Mouse (Mus musculus): ENCODE results near the gene Wdr3. TPM values are rescaled to one million over a fixed set of nuclear protein-coding genes. Genes with fewer than 3 reads are reported as not detected.

The Wdr3 gene
- polyA plus RNA-seq, 1 experiment from 2014 or later, result 41.0 TPM

DNA sequence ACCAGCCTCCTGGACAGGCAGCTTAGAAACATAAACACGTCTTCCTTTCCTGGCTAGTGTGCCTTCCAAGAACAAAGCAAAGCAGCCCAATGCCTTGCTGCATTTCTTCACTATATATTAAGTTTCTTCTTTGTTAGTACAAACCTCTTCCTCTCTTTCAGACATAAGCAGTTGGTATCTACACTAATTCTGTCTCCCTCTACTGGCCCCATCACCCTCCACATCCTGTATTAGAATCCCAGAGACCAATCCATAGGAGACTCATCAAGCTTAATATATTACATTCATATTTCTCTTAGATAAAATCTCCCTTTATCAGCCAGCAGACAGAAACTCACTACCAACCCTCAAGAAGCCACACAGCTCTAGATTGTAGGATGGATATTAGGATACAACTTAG is 39.8 kb downstream of the Wdr3 start:
- 85% methylated on average over 1 of the region's 1 CpGs for WGBS
- Histone ChIP-seq H3K4me3 (no peak overlapping the region), H3K27ac (no peak overlapping the region), H3K9me3 (no peaks in the 10 kb centered on the region), H3K9ac (no peak overlapping the region), H3K27me3 (replicated peaks) (no peaks in the 10 kb centered on the region), H3K4me2 (replicated peaks) (no peak overlapping the region), H3K36me3 (no peaks in the 10 kb centered on the region), H3K4me1 (no peaks in the 10 kb centered on the region)
- no peak for ATAC-seq (ENCODE audit: low FRiP score, low read depth)

- Histone ChIP-seq H3K27ac (no peak overlapping the region), H3K27me3 (replicated peaks) (no peaks in the 10 kb centered on the region), H3K9me3 (no peaks in the 10 kb centered on the region), H3K36me3 (no peaks in the 10 kb centered on the region), H3K4me2 (replicated peaks) (no peak overlapping the region), H3K4me1 (no peaks in the 10 kb centered on the region), H3K9ac (no peak overlapping the region), H3K4me3 (no peak overlapping the region)
- ATAC-seq (ENCODE audit: low FRiP score, low read depth), result no peak
- WGBS, result 81% methylated on average over 2 of the region's 2 CpGs
These were observed 40.2 kb downstream of the Wdr3 start for GRCm38 (mm10) chr3:100121961-100122360.

- Histone ChIP-seq H3K4me3 (no peak overlapping the region), H3K27me3 (replicated peaks) (no peaks in the 10 kb centered on the region), H3K36me3 (no peaks in the 10 kb centered on the region), H3K9ac (no peak overlapping the region), H3K27ac (no peak overlapping the region), H3K9me3 (no peaks in the 10 kb centered on the region), H3K4me1 (no peaks in the 10 kb centered on the region), H3K4me2 (replicated peaks) (no peak overlapping the region)
- 78% methylated on average over 2 of the region's 2 CpGs for WGBS
- no peak for ATAC-seq (ENCODE audit: low FRiP score, low read depth)
These were observed 43.5 kb downstream of the Wdr3 start for GRCm38 (mm10) chr3:100118681-100119080.

- no peak for ATAC-seq (ENCODE audit: low FRiP score, low read depth)
- H3K36me3 ChIP-seq, result no peaks in the 10 kb centered on the region
- no peak overlapping the region for H3K4me3 ChIP-seq
- no peak overlapping the region for H3K27ac ChIP-seq
- H3K4me1 ChIP-seq, result no peaks in the 10 kb centered on the region
- no peak overlapping the region for H3K9ac ChIP-seq
- H3K9me3 ChIP-seq, result no peaks in the 10 kb centered on the region
- no peak overlapping the region for H3K4me2 ChIP-seq (replicated peaks)
- no peaks in the 10 kb centered on the region for H3K27me3 ChIP-seq (replicated peaks)
- WGBS, result 88% methylated on average over 2 of the region's 2 CpGs
These were observed 55.5 kb downstream of the Wdr3 start for GRCm38 (mm10) chr3:100106736-100107135.

DNA sequence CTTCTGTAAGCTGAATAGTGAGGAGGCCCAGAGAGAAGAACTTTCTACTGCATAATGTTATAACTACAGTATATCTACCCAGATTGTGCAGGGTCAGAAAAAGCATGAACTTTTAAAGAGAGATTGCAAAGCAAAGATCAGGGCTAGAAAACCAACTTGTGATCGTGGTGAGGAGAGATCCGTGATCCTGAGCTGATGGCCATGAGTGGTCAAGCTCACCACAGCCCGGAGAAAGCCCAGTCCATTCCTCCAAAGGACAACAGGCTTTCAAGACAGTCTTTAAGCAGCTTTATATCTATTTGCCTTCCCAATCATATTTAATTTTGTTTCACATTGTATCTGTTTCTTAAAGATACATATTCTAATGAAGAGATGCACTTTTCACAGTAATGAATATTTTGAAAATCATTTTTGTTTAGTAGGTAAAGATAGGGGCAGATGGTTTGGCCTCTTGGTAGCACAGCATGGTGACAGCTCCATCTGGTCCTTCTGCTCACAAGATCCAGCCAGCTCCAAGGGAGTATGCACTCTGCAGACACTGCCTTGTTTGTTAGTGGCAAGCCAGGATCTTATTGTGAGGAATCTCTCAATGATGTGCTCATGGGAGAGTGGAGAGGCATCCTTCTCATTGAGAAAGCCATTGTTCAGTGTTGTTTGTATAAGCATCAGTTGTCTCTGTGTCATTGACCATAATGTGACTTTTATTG is 59.7 kb downstream of the Wdr3 start:
- Histone ChIP-seq H3K9ac (no peak overlapping the region), H3K27me3 (replicated peaks) (no peaks in the 10 kb centered on the region), H3K9me3 (no peaks in the 10 kb centered on the region), H3K4me2 (replicated peaks) (no peak overlapping the region), H3K36me3 (no peaks in the 10 kb centered on the region), H3K4me1 (no peaks in the 10 kb centered on the region), H3K4me3 (no peak overlapping the region), H3K27ac (no peak overlapping the region)
- WGBS, result 88% methylated on average over 3 of the region's 3 CpGs
- no peak for ATAC-seq (ENCODE audit: low FRiP score, low read depth)

Other genes with a start within 250 kb of the Wdr3 start
- 37.3 and 40.1 TPM in 2 replicates for gene Gdap2, start within 50 bp of the Wdr3 start, polyA plus RNA-seq (2016; fragmentation: Nextera tagmentation; extraction: Ambion mirVana)